ENCODE assay signal across 20 mouse cellular contexts in the genomic region with DNA sequence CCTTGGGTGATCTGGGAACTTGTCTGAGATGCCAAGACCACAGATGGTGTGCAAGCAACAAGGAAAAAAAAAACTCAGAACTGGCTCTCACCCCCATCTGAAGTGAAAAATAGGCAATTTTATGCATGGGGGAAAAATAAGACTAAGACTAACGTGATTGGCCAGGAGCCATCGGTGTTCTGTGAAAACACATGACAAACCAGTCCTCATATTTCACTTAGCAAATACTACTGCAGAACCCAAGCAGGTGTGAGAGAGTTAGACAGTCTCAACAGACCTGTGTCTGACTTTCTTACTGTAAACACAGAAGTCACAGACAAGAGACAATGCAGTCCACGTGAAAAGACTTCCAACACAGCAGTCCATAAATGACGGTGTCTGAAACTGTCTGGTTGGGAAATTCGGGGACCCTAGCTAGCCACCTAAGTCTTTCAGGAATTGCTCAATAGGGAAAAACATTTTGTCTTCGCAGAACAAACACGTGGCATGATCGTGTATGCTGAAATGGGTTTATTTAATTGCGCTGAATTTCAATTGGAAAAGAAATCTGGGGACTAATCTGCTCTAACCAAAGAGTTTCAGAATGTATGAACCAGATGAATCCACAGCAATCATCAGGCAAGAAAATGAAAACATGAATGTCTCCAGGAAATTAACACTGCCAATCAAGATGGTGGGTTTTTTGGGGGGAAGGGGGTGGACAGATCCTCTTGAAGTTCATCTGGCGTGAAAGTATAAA.
A peak's percentile ranks its signal among the peaks of the same experiment; 100 is the strongest.
DNase-seq lines count a peak whose midpoint lies in the region; ATAC-seq and TF ChIP-seq lines count a peak whose summit lies in the region.
"Had no signal": no experiment of that assay in that cellular context is flagged by ENCODE, and none has a peak within 500 bp of the region (broad histone marks: within the 10 kb centered on the region; RNA-seq: fewer than 3 reads in every experiment).

No protein-coding gene starts in this region.

- no peak for TF ChIP-seq CTCF in layer of hippocampus, adult 2 months (conservative IDR thresholded peaks at IDR 0.05)

- no peak for ATAC-seq in inflammation-experienced regulatory T-cells, adult 6 months

- H3K27ac ChIP-seq in layer of hippocampus, adult 2 months, result peak overlapping the region; percentile 39; the same call in 1 of the 2 replicates
- H3K27ac ChIP-seq: embryonic facial prominence, embryonic 12.5 days; hindbrain, embryonic 12.5 days; limb, embryonic 13.5 days; liver, embryonic 15.5 days; macrophage; neural tube, embryonic 12.5 days; stomach, embryonic 15.5 days had no signal

- no peak overlapping the region for H3K4me3 ChIP-seq in layer of hippocampus, adult 2 months
- H3K4me3 ChIP-seq: embryonic facial prominence, embryonic 12.5 days; heart, embryonic 12.5 days; hindbrain, embryonic 12.5 days; limb, embryonic 13.5 days; liver, embryonic 15.5 days; neural tube, embryonic 12.5 days; stomach, embryonic 15.5 days had no signal

- peak; percentile 59 for DNase-seq in cerebellum, adult 9-11 months
- no peak for DNase-seq in cerebellum, adult 11 months
- DNase-seq in layer of hippocampus, adult 2 months (ENCODE audit: low spot score in 2 of 2), result no peak
- no peak for DNase-seq in layer of hippocampus, adult 8-10 months (ENCODE audit: low spot score in 2 of 2)
- DNase-seq in right cerebral cortex, postnatal 4 days, result peak; percentile 59
- DNase-seq in right cerebral cortex, postnatal 25 days, result no peak
- DNase-seq: adrenal gland, postnatal 36 days; heart, postnatal 14 days; kidney, adult 2 months; kidney, postnatal 10 days; right cerebral cortex, postnatal 14 days had no signal

Comparison
In these comparisons a context has a peak if more than half of its experiments do, and no peak if none do; other contexts are left out.
1. DNase-seq: peak in cerebellum, adult 9-11 months (single experiment) and right cerebral cortex, postnatal 4 days (single experiment); none in cerebellum, adult 11 months (single experiment), layer of hippocampus, adult 2 months (0 of 2), layer of hippocampus, adult 8-10 months (0 of 2) and right cerebral cortex, postnatal 25 days (single experiment).